Mouse (Mus musculus) ES-E14 (cell line): Measurements from ENCODE around the gene Ppm1m. TPM values are rescaled to one million over a fixed set of nuclear protein-coding genes. Genes with fewer than 3 reads are reported as not detected.

ENCODE experiments used
- DNase-seq: peaks from one replicate; pipeline ENCODE4 v3.0.0-alpha.2; 2013; ENCODE audit warnings: low read depth, low spot score
- H3K27ac ChIP-seq: 2 replicates; pipeline ENCODE4 v1.5.1; 2012; ENCODE audit warnings: low read depth, mild to moderate bottlenecking, low read length, moderate library complexity, mixed read lengths; ENCODE audit not compliant: poor library complexity, insufficient read depth, severe bottlenecking
- H3K36me3 ChIP-seq: 2 replicates; pipeline ENCODE4 v1.6.1; 2012; ENCODE audit warnings: mild to moderate bottlenecking, low read length, moderate library complexity, mixed read lengths; ENCODE audit not compliant: control insufficient read depth, poor library complexity, insufficient read depth, severe bottlenecking
- H3K4me1 ChIP-seq, 2 experiments: fragments of 150-350 bp in 1 of 2; sonication (generic) in 1 of 2; 2 replicates each; pipeline ENCODE4 v1.6.1; 2012; ENCODE audit warnings: low read length in 2 of 2, mild to moderate bottlenecking in 1 of 2, mixed read lengths in 1 of 2; ENCODE audit not compliant: control insufficient read depth in 2 of 2, insufficient read depth in 2 of 2, poor library complexity in 1 of 2
- H3K4me3 ChIP-seq, 2 experiments: fragments of 150-350 bp in 1 of 2; sonication (generic) in 1 of 2; 2 replicates each; pipeline ENCODE4 v1.5.1; 2012; ENCODE audit warnings: low read length in 2 of 2, low read depth in 1 of 2, mild to moderate bottlenecking in 1 of 2, mixed read lengths in 1 of 2; ENCODE audit not compliant: insufficient read depth in 1 of 2, poor library complexity in 1 of 2, severe bottlenecking in 1 of 2
- H3K9ac ChIP-seq: 2 replicates; pipeline ENCODE4 v1.6.1; 2012; ENCODE audit warnings: low read depth, mild to moderate bottlenecking, low read length, mixed read lengths; ENCODE audit not compliant: poor library complexity, insufficient read depth, severe bottlenecking
- H3K9me3 ChIP-seq: fragments of 150-350 bp; sonication (generic); 2 replicates; pipeline ENCODE4 v1.6.1; 2012; ENCODE audit warnings: low read depth, mild to moderate bottlenecking, low read length; ENCODE audit not compliant: control insufficient read depth, insufficient read depth
- CHD2 ChIP-seq: IDR thresholded peaks from 2 replicates; pipeline ENCODE4 v1.6.1; 2014; ENCODE audit warnings: mild to moderate bottlenecking, low read depth, low read length, inconsistent platforms
- HCFC1 ChIP-seq: IDR thresholded peaks from 2 replicates; pipeline ENCODE4 v1.6.1; 2012; ENCODE audit warnings: low read length, inconsistent platforms, borderline replicate concordance; ENCODE audit not compliant: insufficient read depth
- MAFK ChIP-seq: IDR thresholded peaks from 2 replicates; pipeline ENCODE4 v1.6.1; 2014; ENCODE audit warnings: mild to moderate bottlenecking, low read depth, low read length, inconsistent platforms; ENCODE audit not compliant: insufficient read depth
- ZC3H11A ChIP-seq: IDR thresholded peaks from 2 replicates; pipeline ENCODE4 v1.6.1; 2012; ENCODE audit warnings: low read depth, mild to moderate bottlenecking, inconsistent platforms, low read length, borderline replicate concordance
- ZNF384 ChIP-seq: IDR thresholded peaks from 2 replicates; pipeline ENCODE4 v1.6.1; 2012; ENCODE audit warnings: low read depth, low read length, inconsistent platforms
- in situ Hi-C, 2 experiments: fragments of 600-800 bp; cut with MboI; formaldehyde crosslinking; loops; one replicate each; pipeline ENCODE4 v1.15.1; 2025; ENCODE audit warnings: low sequenced_read_pairs in 2 of 2, inconsistent platforms in 1 of 2; ENCODE audit not compliant: unreplicated experiment in 2 of 2
- total RNA-seq: library from RNA; depleted of rRNA; stranded (reverse); fragments of 300-350 nt; gene quantifications from 2 replicates; pipeline ENCODE4 v1.2.3, GENCODE M21; 2012

The Ppm1m gene
- total RNA-seq, 1 experiment, result 40.6 TPM

- peaks cover 0 to 9% of the 10 kb centered on the region in 2 experiments; a peak in 2 of 4 replicates for H3K4me1 ChIP-seq
- H3K36me3 ChIP-seq, result peaks cover 18% of the 10 kb centered on the region; the same call in 1 of the 2 replicates
- in situ Hi-C loops, result no loop called here
- no peak overlapping the region for H3K9ac ChIP-seq
- TF ChIP-seq MAFK (no peak), CHD2 (no peak), ZNF384 (no peak), ZC3H11A (no peak), HCFC1 (no peak)
- no peaks in the 10 kb centered on the region for H3K9me3 ChIP-seq
- H3K27ac ChIP-seq, result no peak overlapping the region
- DNase-seq, result no peak
- H3K4me3 ChIP-seq, result no peak overlapping the region
These were observed 34.4 kb upstream of the Ppm1m start for GRCm38 (mm10) chr9:106233953-106234352.

- Histone ChIP-seq H3K36me3 (peaks cover 10% of the 10 kb centered on the region; the same call in 1 of the 2 replicates), H3K4me3 (no peak overlapping the region), H3K27ac (no peak overlapping the region), H3K9ac (no peak overlapping the region), H3K4me1 (peaks cover 0 to 9% of the 10 kb centered on the region in 2 experiments; a peak in 2 of 4 replicates), H3K9me3 (no peaks in the 10 kb centered on the region)
- DNase-seq, result no peak
- in situ Hi-C loops, result no loop called here
- no peak for TF ChIP-seq ZC3H11A
- TF ChIP-seq MAFK, result no peak
- no peak for TF ChIP-seq ZNF384
- TF ChIP-seq CHD2, result no peak
- no peak for TF ChIP-seq HCFC1
These were observed 33.4 kb upstream of the Ppm1m start for GRCm38 (mm10) chr9:106232956-106233355.

- Histone ChIP-seq H3K4me1 (peaks cover 0 to 9% of the 10 kb centered on the region in 2 experiments; a peak in 2 of 4 replicates), H3K27ac (no peak overlapping the region; the same call in 1 of the 2 replicates), H3K4me3 (no peak overlapping the region), H3K36me3 (peaks cover 8% of the 10 kb centered on the region; the same call in 1 of the 2 replicates), H3K9me3 (no peaks in the 10 kb centered on the region), H3K9ac (no peak overlapping the region)
- in situ Hi-C loops, result no loop called here
- DNase-seq, result no peak
- TF ChIP-seq ZNF384 (no peak), HCFC1 (no peak)
These were observed 32.3 kb upstream of the Ppm1m start for GRCm38 (mm10) chr9:106231816-106232215.

GRCm38 (mm10) chr9:106231220-106231619 is 31.7 kb upstream of the Ppm1m start:
- in situ Hi-C loops, result no loop called here
- no peak for DNase-seq

GRCm38 (mm10) chr9:106230734-106231106 is 31.2 kb upstream of the Ppm1m start:
- peaks cover 8% of the 10 kb centered on the region; the same call in 1 of the 2 replicates for H3K36me3 ChIP-seq
- H3K9me3 ChIP-seq, result no peaks in the 10 kb centered on the region
- H3K27ac ChIP-seq, result no peak overlapping the region
- H3K4me1 ChIP-seq, result peaks cover 0 to 11% of the 10 kb centered on the region in 2 experiments; a peak in 2 of 4 replicates
- H3K4me3 ChIP-seq, result no peak overlapping the region
- TF ChIP-seq CHD2 (no peak), MAFK (peak; percentile 53; the same call in 1 of the 2 replicates)
- no peak overlapping the region for H3K9ac ChIP-seq
- in situ Hi-C loops, result no loop called here
- DNase-seq, result no peak

More at GRCm38 (mm10) chr9:106231220-106231619, 31.7 kb upstream of the Ppm1m start:
- Histone ChIP-seq H3K4me3 (no peak overlapping the region), H3K4me1 (peaks cover 0 to 11% of the 10 kb centered on the region in 2 experiments; a peak in 2 of 4 replicates), H3K9me3 (no peaks in the 10 kb centered on the region), H3K9ac (no peak overlapping the region), H3K36me3 (peaks cover 8% of the 10 kb centered on the region; the same call in 1 of the 2 replicates), H3K27ac (no peak overlapping the region)
- TF ChIP-seq ZNF384 (no peak), CHD2 (no peak), ZC3H11A (no peak), HCFC1 (no peak), MAFK (no peak)
